In the genomic region with DNA sequence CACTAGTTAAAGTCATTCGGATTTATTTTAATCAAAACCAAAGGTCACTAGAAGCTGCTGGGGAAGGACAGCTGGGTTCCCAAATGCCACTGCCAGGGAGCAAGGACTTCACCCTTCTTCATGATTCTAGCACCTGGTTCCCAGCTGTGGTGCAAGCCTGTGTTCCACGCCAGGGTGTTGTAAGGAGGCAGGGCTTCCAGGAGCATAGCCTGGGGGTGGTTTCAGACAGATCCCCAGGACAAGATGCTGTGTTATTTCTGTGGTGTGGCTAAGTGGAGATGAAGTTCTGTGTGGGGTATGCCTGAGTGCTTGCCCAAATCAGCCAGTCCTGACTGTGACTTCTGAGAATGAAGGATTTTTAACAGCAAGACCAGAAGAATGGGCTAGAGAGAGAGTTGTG, we compare ENCODE assay signal across 17 mouse cellular contexts. TPM values are rescaled to one million over a fixed set of nuclear protein-coding genes. Genes with fewer than 3 reads are reported as not detected.
DNase-seq lines count a peak whose midpoint lies in the region; ATAC-seq lines count a peak whose summit lies in the region.
"Had no signal": no experiment of that assay in that cellular context is flagged by ENCODE, and none has a peak within 500 bp of the region (broad histone marks: within the 10 kb centered on the region; RNA-seq: fewer than 3 reads in every experiment).

No protein-coding gene starts in this region.

- no peaks in the 10 kb centered on the region for H3K9me3 ChIP-seq in embryonic facial prominence, embryonic 12.5 days
- H3K9me3 ChIP-seq: liver, embryonic 13.5 days; midbrain, embryonic 13.5 days had no signal

- no peak for DNase-seq in frontal cortex, adult 2 months (ENCODE audit: extremely low spot score in 1 of 2, low spot score in 1 of 2)
- DNase-seq in right cerebral cortex, adult 18-20 months, result peak; percentile 30
- DNase-seq in right cerebral cortex, postnatal 4 days, result no peak
- DNase-seq in gastrocnemius, adult 8-10 months (ENCODE audit: low spot score in 2 of 2), result no peak
- no peak for DNase-seq in cerebellum, adult 18-20 months
- DNase-seq: cerebellum, postnatal 14 days; gastrocnemius, postnatal 10 days; heart, adult 18-20 months; kidney, adult 11 months; kidney, postnatal 14 days; liver, embryonic 13.5 days; spleen, adult 18-20 months; thymus, postnatal 36 days had no signal

- H3K4me2 ChIP-seq in embryonic facial prominence, embryonic 12.5 days (replicated peaks), result no peak overlapping the region
- H3K4me2 ChIP-seq: liver, embryonic 13.5 days; midbrain, embryonic 13.5 days; neural tube, embryonic 13.5 days had no signal

- WGBS in embryonic facial prominence, embryonic 12.5 days, result 23% methylated on average over 2 of the region's 2 CpGs

- H3K4me1 ChIP-seq in embryonic facial prominence, embryonic 12.5 days, result peaks cover 23% of the 10 kb centered on the region
- H3K4me1 ChIP-seq: midbrain, embryonic 13.5 days had no signal

- no peak overlapping the region for H3K9ac ChIP-seq in embryonic facial prominence, embryonic 12.5 days
- H3K9ac ChIP-seq: liver, embryonic 13.5 days; midbrain, embryonic 13.5 days; neural tube, embryonic 13.5 days had no signal

- no peak overlapping the region for H3K4me3 ChIP-seq in embryonic facial prominence, embryonic 12.5 days
- H3K4me3 ChIP-seq: liver, embryonic 13.5 days; midbrain, embryonic 13.5 days; neural tube, embryonic 13.5 days had no signal

- peaks cover 26% of the 10 kb centered on the region for H3K36me3 ChIP-seq in embryonic facial prominence, embryonic 12.5 days

- H3K27me3 ChIP-seq in embryonic facial prominence, embryonic 12.5 days, result no peaks in the 10 kb centered on the region
- H3K27me3 ChIP-seq: liver, embryonic 13.5 days; midbrain, embryonic 13.5 days; neural tube, embryonic 13.5 days had no signal

- ATAC-seq in frontal cortex, adult (ENCODE audit: low TSS enrichment), result peak; percentile 43; the same call in 1 of the 2 replicates
- no peak for ATAC-seq in embryonic facial prominence, embryonic 12.5 days (ENCODE audit: insufficient number of reproducible peaks, insufficient read depth, low FRiP score, low TSS enrichment)
- ATAC-seq: midbrain, embryonic 13.5 days had no signal

- 0 out of 2 replicates have a peak overlapping the region, but pooled peaks have one; percentile 64 for H3K27ac ChIP-seq in embryonic facial prominence, embryonic 12.5 days
- H3K27ac ChIP-seq: liver, embryonic 13.5 days; midbrain, embryonic 13.5 days; neural tube, embryonic 13.5 days had no signal

RNA-seq across cellular contexts. Expression of gene Disc1, which starts 12.5 kb away (rescaled TPM):
- 0.80 and 1.0 TPM in 2 replicates for polyA plus RNA-seq in frontal cortex, adult 2 months (2012; rRNA removed)
- polyA plus RNA-seq in embryonic facial prominence, embryonic 12.5 days (2016; fragmentation: Nextera tagmentation; extraction: Ambion mirVana), result 2.9 and 3.1 TPM in 2 replicates
- 1 to 10 TPM in 3 of 4 experiments, under 1 TPM in 1; 0.73 to 1.3 (median 1.2) TPM for total RNA-seq in gastrocnemius, adult 8-10 months (2022)

RNA-seq across cellular contexts. Expression of gene Tsnax, which starts 28.7 kb away (rescaled TPM):
- polyA plus RNA-seq in frontal cortex, adult 2 months (2012; rRNA removed), result 196 and 206 TPM in 2 replicates
- polyA plus RNA-seq in embryonic facial prominence, embryonic 12.5 days (2016; fragmentation: Nextera tagmentation; extraction: Ambion mirVana), result 138 and 140 TPM in 2 replicates
- total RNA-seq in gastrocnemius, adult 8-10 months (2022), result 10 to 100 TPM; 82.7 to 94.0 (median 89.4) TPM
